Comparison of ENCODE assay signal across 33 mouse cellular contexts in the genomic region with DNA sequence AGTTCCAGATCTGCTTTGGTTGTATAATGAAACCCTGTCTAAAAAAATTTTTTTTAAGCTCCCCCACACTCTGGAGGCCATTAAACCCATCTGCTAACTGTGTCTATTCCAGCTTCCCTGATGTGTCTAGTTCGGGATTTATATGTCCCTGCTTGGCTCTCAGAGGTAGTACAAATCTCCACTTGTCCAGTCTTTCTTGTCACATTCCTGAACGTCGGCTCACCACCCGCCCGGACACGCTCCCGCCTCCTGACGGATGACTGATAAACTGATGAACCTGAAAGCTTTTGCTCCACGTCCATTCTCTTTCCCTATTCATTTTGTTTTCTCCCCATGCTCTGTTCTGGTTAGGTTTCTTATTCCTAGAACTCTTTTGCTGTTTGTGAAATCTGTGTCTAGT. TPM values are rescaled to one million over a fixed set of nuclear protein-coding genes. Genes with fewer than 3 reads are reported as not detected.
DNase-seq lines count a peak whose midpoint lies in the region; ATAC-seq and TF ChIP-seq lines count a peak whose summit lies in the region.
"Had no signal": no experiment of that assay in that cellular context is flagged by ENCODE, and none has a peak within 500 bp of the region (broad histone marks: within the 10 kb centered on the region; RNA-seq: fewer than 3 reads in every experiment).

No protein-coding gene starts in this region.

- no peaks in the 10 kb centered on the region for H3K36me3 ChIP-seq in heart, embryonic 10.5 days
- no peaks in the 10 kb centered on the region for H3K36me3 ChIP-seq in forebrain, embryonic 13.5 days (ENCODE audit: poor library complexity, severe bottlenecking)
- H3K36me3 ChIP-seq: forebrain, embryonic 10.5 days; heart, embryonic 13.5 days had no signal

- TF ChIP-seq CTCF in Patski (IDR thresholded peaks at IDR 0.05), result no peak

- in situ Hi-C loops in Patski (cut with MboI; ENCODE audit: low pct_unique_long_range_greater_than_20kb), result no loop called here

- H3K4me3 ChIP-seq in heart, embryonic 10.5 days, result no peak overlapping the region
- no peak overlapping the region for H3K4me3 ChIP-seq in forebrain, embryonic 13.5 days
- H3K4me3 ChIP-seq: forebrain, embryonic 10.5 days; gastrocnemius, adult 2 months; heart, embryonic 13.5 days had no signal

- CTCF ChIA-PET in Patski (lab: Charles Lee), result no interaction called here

- no peaks in the 10 kb centered on the region for H3K9me3 ChIP-seq in heart, embryonic 10.5 days
- H3K9me3 ChIP-seq in forebrain, embryonic 13.5 days (replicated peaks), result no peaks in the 10 kb centered on the region
- H3K9me3 ChIP-seq: forebrain, embryonic 10.5 days; heart, embryonic 13.5 days had no signal

- no peaks in the 10 kb centered on the region for H3K27me3 ChIP-seq in heart, embryonic 10.5 days (ENCODE audit: insufficient read depth, poor library complexity, severe bottlenecking)
- H3K27me3 ChIP-seq in Patski, result no peaks in the 10 kb centered on the region
- H3K27me3 ChIP-seq in forebrain, embryonic 13.5 days, result peaks cover 47% of the 10 kb centered on the region
- H3K27me3 ChIP-seq: heart, embryonic 13.5 days had no signal

- 40% methylated on average over 9 of the region's 9 CpGs for WGBS in heart, embryonic 10.5 days
- WGBS in forebrain, embryonic 13.5 days, result 79% methylated on average over 9 of the region's 9 CpGs

- POLR2A ChIA-PET in Patski (lab: Charles Lee), result interaction anchor here (1.5 kb wide), 1 partner anchor 9 kb away, joined by 3 read pairs; no protein-coding TSS in a partner anchor

- H3K4me2 ChIP-seq in forebrain, embryonic 13.5 days, result no peak overlapping the region
- H3K4me2 ChIP-seq: heart, embryonic 13.5 days; hindbrain, embryonic 14.5 days had no signal

- no peak overlapping the region for H3K9ac ChIP-seq in forebrain, embryonic 13.5 days
- H3K9ac ChIP-seq: forebrain, postnatal 0 days; heart, embryonic 13.5 days; hindbrain, embryonic 14.5 days had no signal

- peak; percentile 83 for ATAC-seq in Patski
- ATAC-seq in forebrain, embryonic 13.5 days, result no peak
- ATAC-seq: forebrain, embryonic 14.5 days; forebrain, postnatal 0 days; hindbrain, postnatal 0 days; inflammation-experienced regulatory T-cells, adult 6 months had no signal

- no peaks in the 10 kb centered on the region for H3K4me1 ChIP-seq in heart, embryonic 10.5 days
- H3K4me1 ChIP-seq in forebrain, embryonic 13.5 days, result no peaks in the 10 kb centered on the region
- H3K4me1 ChIP-seq: forebrain, embryonic 10.5 days; heart, embryonic 13.5 days had no signal

- DNase-seq in heart, embryonic 10.5 days (ENCODE audit: low spot score), result peak; percentile 74
- DNase-seq in heart, adult 9 months (ENCODE audit: low spot score in 2 of 2), result no peak
- DNase-seq in urinary bladder, postnatal 25 days (ENCODE audit: low spot score), result peak; percentile 15
- DNase-seq in urinary bladder, postnatal 4 days (ENCODE audit: low spot score in 2 of 2), result no peak
- DNase-seq in Patski (ENCODE audit: low read depth, low spot score), result no peak
- no peak for DNase-seq in layer of hippocampus, postnatal 36 days
- DNase-seq: adrenal gland, adult 2 months; adrenal gland, postnatal 14 days; cerebellum, adult 11 months; cerebellum, adult 2 months; cerebellum, adult 9-11 months; cerebellum, postnatal 25 days; forebrain, postnatal 0 days; gastrocnemius, adult 2 months; gastrocnemius, postnatal 14 days; heart, adult 11 months; heart, postnatal 14 days; heart, postnatal 4 days had no signal

- H3K27ac ChIP-seq in heart, embryonic 10.5 days, result no peak overlapping the region
- no peak overlapping the region for H3K27ac ChIP-seq in forebrain, embryonic 13.5 days
- H3K27ac ChIP-seq: forebrain, embryonic 10.5 days; gastrocnemius, adult 2 months; heart, embryonic 13.5 days; hindbrain, embryonic 14.5 days; hindbrain, postnatal 0 days had no signal

RNA-seq across cellular contexts. Expression of gene Bub3, which starts 22.2 kb away (rescaled TPM):
- polyA plus RNA-seq in heart, embryonic 10.5 days (2016; fragmentation: Nextera tagmentation; extraction: Ambion mirVana), result 182 and 235 TPM in 2 replicates
- 137 TPM for polyA plus RNA-seq in Patski (2021)
- 10 to 100 TPM; 57.4 to 61.9 TPM for total RNA-seq in layer of hippocampus, postnatal 36 days (2021)
- 240 and 247 TPM in 2 replicates for polyA plus RNA-seq in forebrain, embryonic 13.5 days (2015; fragmentation: Nextera tagmentation; extraction: Ambion mirVana)

RNA-seq across cellular contexts. Expression of gene Hmx2, which starts 33.6 kb away (rescaled TPM):
- not detected in 2 replicates for polyA plus RNA-seq in heart, embryonic 10.5 days (2016; fragmentation: Nextera tagmentation; extraction: Ambion mirVana)
- 0.53 TPM for polyA plus RNA-seq in Patski (2021)
- total RNA-seq in layer of hippocampus, postnatal 36 days (2021), result not detected
- polyA plus RNA-seq in forebrain, embryonic 13.5 days (2015; fragmentation: Nextera tagmentation; extraction: Ambion mirVana), result 0.44 and 0.99 TPM in 2 replicates
- total RNA-seq: adrenal gland, adult 2 months; adrenal gland, postnatal 14 days; common myeloid progenitor, adult 5-6 weeks; gastrocnemius, adult 2 months; gastrocnemius, postnatal 14 days; gastrocnemius, postnatal 4 days; heart, adult 8-10 months; heart, postnatal 14 days; heart, postnatal 4 days had no signal
- polyA plus RNA-seq: adrenal gland, adult 2 months; cerebellum, adult 2 months; forebrain, embryonic 10.5 days; frontal cortex, adult 2 months; heart, embryonic 13.5 days; heart, embryonic 16.5 days; inflammation-experienced regulatory T-cells, adult 6 months had no signal

RNA-seq across cellular contexts. Expression of gene Hmx3, which starts 39.5 kb away (rescaled TPM):
- polyA plus RNA-seq in heart, embryonic 10.5 days (2016; fragmentation: Nextera tagmentation; extraction: Ambion mirVana), result 0.09 TPM in 1 of 2 replicates, not detected in the other
- 0.06 TPM for polyA plus RNA-seq in Patski (2021)
- total RNA-seq in layer of hippocampus, postnatal 36 days (2021), result not detected
- polyA plus RNA-seq in forebrain, embryonic 13.5 days (2015; fragmentation: Nextera tagmentation; extraction: Ambion mirVana), result 0.31 and 0.56 TPM in 2 replicates
- total RNA-seq: adrenal gland, adult 2 months; adrenal gland, postnatal 14 days; adrenal gland, postnatal 4 days; common myeloid progenitor, adult 5-6 weeks; ES-E14; gastrocnemius, adult 2 months; gastrocnemius, postnatal 14 days; gastrocnemius, postnatal 4 days; heart, adult 8-10 months; heart, postnatal 14 days; heart, postnatal 4 days had no signal
- polyA plus RNA-seq: adrenal gland, adult 2 months; embryonic facial prominence, embryonic 11.5 days; forebrain, embryonic 10.5 days; frontal cortex, adult 2 months; heart, embryonic 13.5 days; inflammation-experienced regulatory T-cells, adult 6 months had no signal

Comparison
In these comparisons a context has a peak if more than half of its experiments do, and no peak if none do; other contexts are left out.
1. DNase-seq: peak in heart, embryonic 10.5 days (single experiment) and urinary bladder, postnatal 25 days (single experiment); none in heart, adult 9 months (0 of 2), urinary bladder, postnatal 4 days (0 of 2), Patski (single experiment) and layer of hippocampus, postnatal 36 days (0 of 2).